Mouse (Mus musculus): ENCODE results near the gene Fcer2a. TPM values are rescaled to one million over a fixed set of nuclear protein-coding genes. Genes with fewer than 3 reads are reported as not detected.

Fcer2a gene
- polyA plus RNA-seq, 1 experiment, result 4.5 TPM

- no peak for DNase-seq
- Histone ChIP-seq H3K4me3 (ENCODE audit: insufficient read depth, low read depth, low read length) (no peak overlapping the region), H3K4me1 (ENCODE audit: control insufficient read depth, insufficient read depth, low read length) (no peaks in the 10 kb centered on the region), H3K27ac (ENCODE audit: insufficient read depth, low read depth, low read length) (no peak overlapping the region), H3K27me3 (replicated peaks; ENCODE audit: control insufficient read depth, insufficient read depth, low read length) (no peaks in the 10 kb centered on the region), H3K36me3 (ENCODE audit: control insufficient read depth, insufficient read depth, low read length) (no peaks in the 10 kb centered on the region)
- TF ChIP-seq POLR2A (IDR thresholded peaks at IDR 0.05; ENCODE audit: low read depth, low read length) (no peak), CTCF (conservative IDR thresholded peaks at IDR 0.05; ENCODE audit: insufficient read depth, insufficient read length, low read depth, low read length) (peak; percentile 20; the same call in 1 of the 2 replicates)
- WGBS, result 72% methylated on average over 6 of the region's 6 CpGs
These were observed 6.4 kb downstream of the Fcer2a start for GRCm38 (mm10) chr8:3687537-3687936.

- no peak overlapping the region for H3K27ac ChIP-seq (ENCODE audit: insufficient read depth, low read depth, low read length)
- no peak overlapping the region for H3K4me3 ChIP-seq (ENCODE audit: insufficient read depth, low read depth, low read length)
- TF ChIP-seq CTCF (conservative IDR thresholded peaks at IDR 0.05; ENCODE audit: insufficient read depth, insufficient read length, low read depth, low read length) (no peak), POLR2A (IDR thresholded peaks at IDR 0.05; ENCODE audit: low read depth, low read length) (no peak)
- WGBS, result 66% methylated on average over 5 of the region's 5 CpGs
- no peak for DNase-seq
- no peaks in the 10 kb centered on the region for H3K27me3 ChIP-seq (replicated peaks; ENCODE audit: control insufficient read depth, insufficient read depth, low read length)
- H3K4me1 ChIP-seq (ENCODE audit: control insufficient read depth, insufficient read depth, low read length), result no peaks in the 10 kb centered on the region
- no peaks in the 10 kb centered on the region for H3K36me3 ChIP-seq (ENCODE audit: control insufficient read depth, insufficient read depth, low read length)
These were observed 8.6 kb downstream of the Fcer2a start for GRCm38 (mm10) chr8:3685422-3685821.

- Histone ChIP-seq H3K27ac (ENCODE audit: insufficient read depth, low read depth, low read length) (no peak overlapping the region), H3K4me1 (ENCODE audit: control insufficient read depth, insufficient read depth, low read length) (0 out of 2 replicates have a peak, but pooled peaks cover 2% of the 10 kb centered on the region)
These were observed 9.4 kb downstream of the Fcer2a start for GRCm38 (mm10) chr8:3684530-3684929.

GRCm38 (mm10) chr8:3683408-3684176 is 10.4 kb downstream of the Fcer2a start:
- DNase-seq, result peak; percentile 17
- Histone ChIP-seq H3K27me3 (replicated peaks; ENCODE audit: control insufficient read depth, insufficient read depth, low read length) (no peaks in the 10 kb centered on the region), H3K4me3 (ENCODE audit: insufficient read depth, low read depth, low read length) (no peak overlapping the region), H3K27ac (ENCODE audit: insufficient read depth, low read depth, low read length) (no peak overlapping the region), H3K36me3 (ENCODE audit: control insufficient read depth, insufficient read depth, low read length) (no peaks in the 10 kb centered on the region), H3K4me1 (ENCODE audit: control insufficient read depth, insufficient read depth, low read length) (0 out of 2 replicates have a peak, but pooled peaks cover 2% of the 10 kb centered on the region)
- WGBS, result 60% methylated on average over 6 of the region's 6 CpGs
- TF ChIP-seq CTCF (conservative IDR thresholded peaks at IDR 0.05; ENCODE audit: insufficient read depth, insufficient read length, low read depth, low read length), result no peak

More at GRCm38 (mm10) chr8:3684530-3684929, 9.4 kb downstream of the Fcer2a start:
- TF ChIP-seq CTCF (conservative IDR thresholded peaks at IDR 0.05; ENCODE audit: insufficient read depth, insufficient read length, low read depth, low read length) (no peak), POLR2A (IDR thresholded peaks at IDR 0.05; ENCODE audit: low read depth, low read length) (no peak)
- H3K36me3 ChIP-seq (ENCODE audit: control insufficient read depth, insufficient read depth, low read length), result no peaks in the 10 kb centered on the region
- H3K4me3 ChIP-seq (ENCODE audit: insufficient read depth, low read depth, low read length), result no peak overlapping the region
- no peaks in the 10 kb centered on the region for H3K27me3 ChIP-seq (replicated peaks; ENCODE audit: control insufficient read depth, insufficient read depth, low read length)
- no peak for DNase-seq

GRCm38 (mm10) chr8:3682435-3682834 is 11.5 kb downstream of the Fcer2a start:
- WGBS, result 89% methylated on average over 5 of the region's 5 CpGs
- DNase-seq, result no peak
- Histone ChIP-seq H3K36me3 (ENCODE audit: control insufficient read depth, insufficient read depth, low read length) (no peaks in the 10 kb centered on the region), H3K4me1 (ENCODE audit: control insufficient read depth, insufficient read depth, low read length) (peaks cover 4% of the 10 kb centered on the region; the same call in 1 of the 2 replicates), H3K4me3 (ENCODE audit: insufficient read depth, low read depth, low read length) (no peak overlapping the region), H3K27ac (ENCODE audit: insufficient read depth, low read depth, low read length) (no peak overlapping the region), H3K27me3 (replicated peaks; ENCODE audit: control insufficient read depth, insufficient read depth, low read length) (no peaks in the 10 kb centered on the region)
- TF ChIP-seq CTCF (conservative IDR thresholded peaks at IDR 0.05; ENCODE audit: insufficient read depth, insufficient read length, low read depth, low read length), result no peak
- no peak for TF ChIP-seq POLR2A (IDR thresholded peaks at IDR 0.05; ENCODE audit: low read depth, low read length)

GRCm38 (mm10) chr8:3679656-3680055 is 14.3 kb downstream of the Fcer2a start:
- Histone ChIP-seq H3K4me1 (ENCODE audit: control insufficient read depth, insufficient read depth, low read length) (peaks cover 7% of the 10 kb centered on the region; the same call in 1 of the 2 replicates), H3K4me3 (ENCODE audit: insufficient read depth, low read depth, low read length) (no peak overlapping the region), H3K36me3 (ENCODE audit: control insufficient read depth, insufficient read depth, low read length) (no peaks in the 10 kb centered on the region), H3K27me3 (replicated peaks; ENCODE audit: control insufficient read depth, insufficient read depth, low read length) (no peaks in the 10 kb centered on the region), H3K27ac (ENCODE audit: insufficient read depth, low read depth, low read length) (no peak overlapping the region)
- TF ChIP-seq CTCF (conservative IDR thresholded peaks at IDR 0.05; ENCODE audit: insufficient read depth, insufficient read length, low read depth, low read length) (no peak), POLR2A (IDR thresholded peaks at IDR 0.05; ENCODE audit: low read depth, low read length) (no peak)
- DNase-seq, result no peak
- WGBS, result 74% methylated on average over 5 of the region's 5 CpGs

- no peak for TF ChIP-seq POLR2A (IDR thresholded peaks at IDR 0.05; ENCODE audit: low read depth, low read length)
- no peak for TF ChIP-seq CTCF (conservative IDR thresholded peaks at IDR 0.05; ENCODE audit: insufficient read depth, insufficient read length, low read depth, low read length)
- Histone ChIP-seq H3K27ac (ENCODE audit: insufficient read depth, low read depth, low read length) (no peak overlapping the region), H3K4me3 (ENCODE audit: insufficient read depth, low read depth, low read length) (no peak overlapping the region), H3K4me1 (ENCODE audit: control insufficient read depth, insufficient read depth, low read length) (peaks cover 7% of the 10 kb centered on the region; the same call in 1 of the 2 replicates), H3K36me3 (ENCODE audit: control insufficient read depth, insufficient read depth, low read length) (no peaks in the 10 kb centered on the region), H3K27me3 (replicated peaks; ENCODE audit: control insufficient read depth, insufficient read depth, low read length) (no peaks in the 10 kb centered on the region)
- no peak for DNase-seq
- 95% methylated on average over 23 of the region's 23 CpGs for WGBS
These were observed 14.7 kb downstream of the Fcer2a start for GRCm38 (mm10) chr8:3679236-3679635.

Data from kidney, adult 2 months (tissue).